In the genomic region with DNA sequence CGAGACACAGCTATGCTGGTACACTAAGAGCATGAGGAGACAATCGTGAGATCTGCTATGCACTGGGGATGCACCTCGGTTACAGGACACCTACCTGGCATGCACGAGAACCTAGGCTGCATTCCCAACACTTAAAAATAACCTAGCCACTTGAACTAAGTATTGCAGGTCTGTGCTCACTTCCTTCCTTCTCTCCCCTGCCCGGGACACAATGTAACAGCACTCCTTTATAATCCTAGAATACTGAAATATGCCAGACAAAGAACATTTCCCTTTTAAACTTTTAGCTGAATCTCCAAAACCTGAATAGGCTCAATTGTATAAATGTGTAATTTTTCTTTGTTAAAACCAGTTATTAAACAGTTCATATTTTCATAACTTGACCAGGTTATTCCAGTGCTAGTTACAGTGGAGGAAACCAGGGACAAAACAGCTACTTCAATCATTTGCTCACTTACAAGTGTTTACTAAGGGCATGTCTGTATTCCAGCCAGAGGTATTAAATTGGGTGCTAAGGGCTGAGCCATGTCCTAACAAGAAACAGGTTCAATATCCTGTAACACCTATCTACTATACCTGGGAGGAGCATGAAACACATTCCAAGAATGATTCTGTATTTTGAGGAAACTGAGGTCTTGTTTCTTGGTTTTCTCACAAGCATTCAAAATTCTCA, we compare ENCODE assay signal across 28 mouse cellular contexts. TPM values are rescaled to one million over a fixed set of nuclear protein-coding genes. Genes with fewer than 3 reads are reported as not detected.
DNase-seq lines count a peak whose midpoint lies in the region; ATAC-seq and TF ChIP-seq lines count a peak whose summit lies in the region.
"Had no signal": no experiment of that assay in that cellular context is flagged by ENCODE, and none has a peak within 500 bp of the region (broad histone marks: within the 10 kb centered on the region; RNA-seq: fewer than 3 reads in every experiment).

No protein-coding gene starts in this region.

- H3K27ac ChIP-seq in lung, postnatal 0 days (ENCODE audit: low read length), result peak overlapping the region; percentile 68; the same call in 1 of the 2 replicates
- H3K27ac ChIP-seq: embryonic facial prominence, embryonic 13.5 days; embryonic facial prominence, embryonic 15.5 days; forebrain, embryonic 10.5 days; forebrain, embryonic 12.5 days had no signal

- peaks cover 16% of the 10 kb centered on the region; the same call in 1 of the 2 replicates for H3K36me3 ChIP-seq in lung, postnatal 0 days (ENCODE audit: insufficient read depth, low read length)

- peak; percentile 86 for ATAC-seq in lung, postnatal 0 days
- ATAC-seq: forebrain, embryonic 14.5 days had no signal

- H3K27me3 ChIP-seq in lung, postnatal 0 days (replicated peaks; ENCODE audit: insufficient read depth, low read length), result no peaks in the 10 kb centered on the region
- H3K27me3 ChIP-seq: embryonic facial prominence, embryonic 13.5 days; embryonic facial prominence, embryonic 15.5 days; forebrain, embryonic 12.5 days had no signal

- TF ChIP-seq POLR2A in lung, adult 2 months (IDR thresholded peaks at IDR 0.05; ENCODE audit: borderline replicate concordance, extremely low read depth, low read depth, low read length), result no peak

- WGBS in lung, postnatal 0 days, result 57% methylated on average over 5 of the region's 5 CpGs
- WGBS in lung, adult 2 months, result 61% methylated on average over 5 of the region's 5 CpGs

- no peak for TF ChIP-seq CTCF in lung, postnatal 0 days (IDR thresholded peaks at IDR 0.05)
- no peak for TF ChIP-seq CTCF in lung, adult 2 months (IDR thresholded peaks at IDR 0.05; ENCODE audit: insufficient read depth, low read length)

- DNase-seq in heart, adult 11 months, result peak; percentile 77
- no peak for DNase-seq in heart, postnatal 36 days
- DNase-seq in lung, postnatal 0 days (ENCODE audit: low spot score), result peak; percentile 62
- no peak for DNase-seq in lung, postnatal 14 days
- DNase-seq in lung, postnatal 36 days, result peak; percentile 28
- no peak for DNase-seq in lung, adult 2 months
- DNase-seq: adrenal gland, adult 2 months; adrenal gland, postnatal 10 days; adrenal gland, postnatal 25 days; cerebellum, adult 11 months; cerebellum, adult 18-20 months; cerebellum, adult 8-10 months; cerebellum, adult 9-11 months; cerebellum, postnatal 14 days; cerebellum, postnatal 36 days; embryo, embryonic 11 days had no signal

- no peak overlapping the region for H3K4me3 ChIP-seq in lung, postnatal 0 days (ENCODE audit: low read depth, low read length)
- no peak overlapping the region for H3K4me3 ChIP-seq in lung, adult 2 months (replicated peaks; ENCODE audit: extremely low read depth, low read depth, low read length)
- H3K4me3 ChIP-seq: embryonic facial prominence, embryonic 13.5 days; embryonic facial prominence, embryonic 15.5 days; erythroblast, embryonic 14.5 days; forebrain, embryonic 10.5 days; forebrain, embryonic 12.5 days had no signal

- no peak overlapping the region for H3K4me2 ChIP-seq in lung, postnatal 0 days (replicated peaks; ENCODE audit: low read depth, low read length)
- H3K4me2 ChIP-seq: embryonic facial prominence, embryonic 13.5 days; embryonic facial prominence, embryonic 15.5 days; forebrain, embryonic 12.5 days had no signal

- peak; percentile 67 for TF ChIP-seq EP300 in lung, postnatal 0 days (IDR thresholded peaks at IDR 0.05)

- intact Hi-C loops in heart, postnatal 36 days (cut with DNase I), result no loop called here

- H3K9me3 ChIP-seq in lung, postnatal 0 days (ENCODE audit: low read length), result no peaks in the 10 kb centered on the region
- H3K9me3 ChIP-seq: embryonic facial prominence, embryonic 13.5 days; embryonic facial prominence, embryonic 15.5 days; forebrain, embryonic 10.5 days; forebrain, embryonic 12.5 days had no signal

- H3K4me1 ChIP-seq in lung, postnatal 0 days (ENCODE audit: insufficient read depth, low read depth, low read length), result no peaks in the 10 kb centered on the region
- peaks cover 2% of the 10 kb centered on the region; the same call in 1 of the 2 replicates for H3K4me1 ChIP-seq in lung, adult 2 months (ENCODE audit: control insufficient read depth, insufficient read depth, low read length)
- H3K4me1 ChIP-seq: embryonic facial prominence, embryonic 13.5 days; embryonic facial prominence, embryonic 15.5 days had no signal

- H3K9ac ChIP-seq in lung, postnatal 0 days (replicated peaks; ENCODE audit: low read depth), result no peak overlapping the region
- H3K9ac ChIP-seq: embryonic facial prominence, embryonic 13.5 days; embryonic facial prominence, embryonic 15.5 days; forebrain, embryonic 12.5 days had no signal

RNA-seq across cellular contexts. Expression of gene Hps5, which starts 6.6 kb away (rescaled TPM):
- total RNA-seq in heart, postnatal 36 days (2021), result 10 to 100 TPM in 1 of 2 experiments, 1 to 10 TPM in 1; 8.8 to 12.7 TPM
- 12.7 and 13.7 TPM in 2 replicates for polyA plus RNA-seq in lung, postnatal 0 days (2015; fragmentation: Nextera tagmentation; extraction: Ambion mirVana)
- polyA plus RNA-seq in lung, adult 2 months (2012; rRNA removed), result 12.3 and 15.4 TPM in 2 replicates

RNA-seq across cellular contexts. Expression of gene Gtf2h1, which starts 6.6 kb away (rescaled TPM):
- total RNA-seq in heart, postnatal 36 days (2021), result 10 to 100 TPM; 16.9 to 19.5 TPM
- 29.1 and 30.6 TPM in 2 replicates for polyA plus RNA-seq in lung, postnatal 0 days (2015; fragmentation: Nextera tagmentation; extraction: Ambion mirVana)
- polyA plus RNA-seq in lung, adult 2 months (2012; rRNA removed), result 6.7 and 7.4 TPM in 2 replicates

RNA-seq across cellular contexts. Expression of gene Saa2, which starts 37.7 kb away (rescaled TPM):
- not detected for total RNA-seq in heart, postnatal 36 days (2021)
- polyA plus RNA-seq in lung, postnatal 0 days (2015; fragmentation: Nextera tagmentation; extraction: Ambion mirVana), result 1.0 TPM in 1 of 2 replicates, not detected in the other
- polyA plus RNA-seq in lung, adult 2 months (2012; rRNA removed), result not detected in 2 replicates
- total RNA-seq: adrenal gland, adult 2 months; adrenal gland, postnatal 10 days; adrenal gland, postnatal 25 days; adrenal gland, postnatal 4 days; common myeloid progenitor, adult 5-6 weeks; ES-E14; MEL had no signal
- polyA plus RNA-seq: adrenal gland, adult 2 months; brain, embryonic 14.5 days; embryonic facial prominence, embryonic 13.5 days; embryonic facial prominence, embryonic 15.5 days; erythroblast, embryonic 14.5 days; forebrain, embryonic 12.5 days; forebrain, embryonic 14.5 days had no signal

RNA-seq across cellular contexts. Expression of gene Saa1, which starts 46.5 kb away (rescaled TPM):
- not detected for total RNA-seq in heart, postnatal 36 days (2021)
- polyA plus RNA-seq in lung, postnatal 0 days (2015; fragmentation: Nextera tagmentation; extraction: Ambion mirVana), result 0.65 and 0.69 TPM in 2 replicates
- polyA plus RNA-seq in lung, adult 2 months (2012; rRNA removed), result 2.4 TPM in 1 of 2 replicates, not detected in the other
- total RNA-seq: adrenal gland, adult 2 months; adrenal gland, postnatal 25 days; adrenal gland, postnatal 4 days; common myeloid progenitor, adult 5-6 weeks; ES-E14; MEL had no signal
- polyA plus RNA-seq: adrenal gland, adult 2 months; C2C12; embryonic facial prominence, embryonic 13.5 days; embryonic facial prominence, embryonic 15.5 days; erythroblast, embryonic 14.5 days; forebrain, embryonic 12.5 days; forebrain, embryonic 14.5 days had no signal

RNA-seq across cellular contexts. Expression of gene Ldha, which starts 52.0 kb away (rescaled TPM):
- 100 to 1,000 TPM; 776 to 801 TPM for total RNA-seq in heart, postnatal 36 days (2021)
- 533 and 589 TPM in 2 replicates for polyA plus RNA-seq in lung, postnatal 0 days (2015; fragmentation: Nextera tagmentation; extraction: Ambion mirVana)
- 223 and 371 TPM in 2 replicates for polyA plus RNA-seq in lung, adult 2 months (2012; rRNA removed)

Comparison
In these comparisons a context has a peak if more than half of its experiments do, and no peak if none do; other contexts are left out.
1. DNase-seq: peak in heart, adult 11 months (single experiment), lung, postnatal 0 days (single experiment) and lung, postnatal 36 days (single experiment); none in heart, postnatal 36 days (0 of 2), lung, postnatal 14 days (single experiment) and lung, adult 2 months (single experiment).